Mouse (Mus musculus): ENCODE measurements at regions not wholly inside any gene's neighbourhood (a gene's known extent, or its start where the extent isn't known, plus 50 kb on each side); places are given as distances from the start of the nearest gene placed in this dataset.

- TF ChIP-seq CTCF (IDR thresholded peaks at IDR 0.05; ENCODE audit: insufficient read depth, low read depth, low read length): no peak
- TF ChIP-seq POLR2A (IDR thresholded peaks at IDR 0.05; ENCODE audit: insufficient read depth, low read depth, low read length): no peak
Observed at GRCm38 (mm10) chr3:52647161-52647692, 369.8 kb downstream of the Cog6 start.

Data from olfactory bulb, adult 2 months (tissue).